Mouse (Mus musculus) heart, embryonic 15.5 days (tissue): ENCODE data around the gene Il17f. TPM values are rescaled to one million over a fixed set of nuclear protein-coding genes. Genes with fewer than 3 reads are reported as not detected.

ENCODE experiments used
- ATAC-seq: fragments of 200-750 bp; cut with Nextera tagmentation; replicated peaks from 2 replicates; pipeline ENCODE4 v1.8.0; 2017; ENCODE audit warnings: low read depth, moderate TSS enrichment; ENCODE audit not compliant: insufficient number of reproducible peaks, insufficient read depth, low FRiP score
- H3K27ac ChIP-seq: fragments of 300-500 bp; sonication (generic); 2 replicates; pipeline ENCODE4 v1.5.1; 2015; ENCODE audit warnings: mild to moderate bottlenecking, inconsistent platforms
- H3K27me3 ChIP-seq: fragments of 300-500 bp; sonication (generic); 2 replicates; pipeline ENCODE4 v1.6.1; 2015; ENCODE audit warnings: inconsistent platforms
- H3K36me3 ChIP-seq: fragments of 300-500 bp; sonication (generic); 2 replicates; pipeline ENCODE4 v1.6.1; 2015; ENCODE audit warnings: mild to moderate bottlenecking, inconsistent platforms
- H3K4me1 ChIP-seq: fragments of 300-500 bp; sonication (generic); replicated peaks from 2 replicates; pipeline ENCODE4 v1.6.1; 2015; ENCODE audit warnings: inconsistent platforms
- H3K4me2 ChIP-seq: fragments of 300-500 bp; sonication (generic); 2 replicates; pipeline ENCODE4 v1.6.1; 2015; ENCODE audit warnings: inconsistent platforms, mild to moderate bottlenecking, moderate library complexity
- H3K4me3 ChIP-seq: fragments of 300-500 bp; sonication (generic); 2 replicates; pipeline ENCODE4 v1.5.1; 2015; ENCODE audit warnings: mild to moderate bottlenecking, inconsistent platforms
- H3K9ac ChIP-seq: fragments of 300-500 bp; sonication (generic); 2 replicates; pipeline ENCODE4 v1.6.1; 2015; ENCODE audit warnings: mild to moderate bottlenecking, inconsistent platforms
- H3K9me3 ChIP-seq: fragments of 300-500 bp; sonication (generic); replicated peaks from 2 replicates; pipeline ENCODE4 v1.6.1; 2016; ENCODE audit warnings: inconsistent platforms
- WGBS: fragments of 180-500 bp; shearing (Covaris S2); methylation state at CpG from one replicate; pipeline ENCODE4 v1.1.7; 2015; ENCODE audit warnings: mixed read lengths; 5-methylcytosine and 5-hydroxymethylcytosine counted together
- polyA plus RNA-seq: library from polyadenylated mRNA; unstranded; fragments of >200 nt; fragmentation: Nextera tagmentation; extraction: Ambion mirVana; gene quantifications from 2 replicates; pipeline ENCODE4 v1.2.1, GENCODE M21; 2015

Gene Il17f
- polyA plus RNA-seq, 1 experiment from 2014 or later = not detected

- Histone ChIP-seq H3K9ac (peak within 1 kb of the TSS; percentile 78), H3K4me3 (peak within 1 kb of the TSS; percentile 90), H3K27ac (peak within 1 kb of the TSS; percentile 54; the same call in 1 of the 2 replicates), H3K4me2 (peak within 1 kb of the TSS; percentile 92), H3K4me1 (peaks cover 7% of the 10 kb centered on the region), H3K36me3 (peaks cover 19% of the 10 kb centered on the region), H3K9me3 (no peaks in the 10 kb centered on the region), H3K27me3 (no peaks in the 10 kb centered on the region)
- peak; percentile 99 for ATAC-seq
- WGBS = under 1% methylated on average over 52 of the region's 52 CpGs
These were observed 29.6 kb upstream of the Il17f start, which contains the start of gene Mcm3 for GRCm38 (mm10) chr1:20819771-20820605. Gene Mcm3 (minus strand): TSS chr1:20820312.

- Histone ChIP-seq H3K27ac (no peak overlapping the region), H3K9ac (no peak overlapping the region), H3K4me1 (peaks cover 7% of the 10 kb centered on the region), H3K4me2 (no peak overlapping the region), H3K9me3 (no peaks in the 10 kb centered on the region), H3K36me3 (peaks cover 34% of the 10 kb centered on the region), H3K27me3 (no peaks in the 10 kb centered on the region), H3K4me3 (no peak overlapping the region)
- no peak for ATAC-seq
- WGBS = 83% methylated on average over 12 of the region's 12 CpGs
These were observed 27.2 kb upstream of the Il17f start for GRCm38 (mm10) chr1:20817596-20817995.

GRCm38 (mm10) chr1:20817172-20817571, 26.8 kb upstream of the Il17f start:
- H3K4me3 ChIP-seq = no peak overlapping the region
- ATAC-seq = no peak
- H3K9ac ChIP-seq = no peak overlapping the region
- H3K4me1 ChIP-seq = peaks cover 7% of the 10 kb centered on the region
- H3K27me3 ChIP-seq = no peaks in the 10 kb centered on the region
- no peak overlapping the region for H3K4me2 ChIP-seq
- WGBS = 68% methylated on average over 9 of the region's 9 CpGs
- H3K9me3 ChIP-seq = no peaks in the 10 kb centered on the region
- peaks cover 38% of the 10 kb centered on the region for H3K36me3 ChIP-seq
- no peak overlapping the region for H3K27ac ChIP-seq

GRCm38 (mm10) chr1:20814521-20814920, 24.1 kb upstream of the Il17f start:
- peaks cover 7% of the 10 kb centered on the region for H3K4me1 ChIP-seq
- H3K4me3 ChIP-seq = no peak overlapping the region
- H3K9me3 ChIP-seq = no peaks in the 10 kb centered on the region
- H3K27ac ChIP-seq = no peak overlapping the region
- no peak for ATAC-seq
- H3K36me3 ChIP-seq = peaks cover 63% of the 10 kb centered on the region
- H3K27me3 ChIP-seq = no peaks in the 10 kb centered on the region
- WGBS = 86% methylated on average over 8 of the region's 8 CpGs
- no peak overlapping the region for H3K9ac ChIP-seq
- H3K4me2 ChIP-seq = no peak overlapping the region

- Histone ChIP-seq H3K4me1 (no peaks in the 10 kb centered on the region), H3K4me3 (no peak overlapping the region), H3K27me3 (no peaks in the 10 kb centered on the region), H3K4me2 (no peak overlapping the region), H3K9me3 (no peaks in the 10 kb centered on the region), H3K36me3 (peaks cover 88% of the 10 kb centered on the region), H3K9ac (no peak overlapping the region), H3K27ac (no peak overlapping the region)
- WGBS = 91% methylated on average over 10 of the region's 10 CpGs
- no peak for ATAC-seq
These were observed 14.1 kb upstream of the Il17f start for GRCm38 (mm10) chr1:20804526-20804925.

GRCm38 (mm10) chr1:20801682-20802390, 11.4 kb upstream of the Il17f start:
- 81% methylated on average over 8 of the region's 8 CpGs for WGBS
- ATAC-seq = no peak

GRCm38 (mm10) chr1:20801275-20801674, 10.9 kb upstream of the Il17f start:
- H3K4me2 ChIP-seq = no peak overlapping the region
- no peak overlapping the region for H3K27ac ChIP-seq
- H3K9me3 ChIP-seq = no peaks in the 10 kb centered on the region
- no peak overlapping the region for H3K4me3 ChIP-seq
- no peaks in the 10 kb centered on the region for H3K27me3 ChIP-seq
- WGBS = 88% methylated on average over 2 of the region's 2 CpGs
- no peak overlapping the region for H3K9ac ChIP-seq
- H3K36me3 ChIP-seq = peaks cover 60% of the 10 kb centered on the region
- H3K4me1 ChIP-seq = no peaks in the 10 kb centered on the region
- no peak for ATAC-seq

More at GRCm38 (mm10) chr1:20801682-20802390, 11.4 kb upstream of the Il17f start:
- Histone ChIP-seq H3K4me2 (no peak overlapping the region), H3K9ac (no peak overlapping the region), H3K9me3 (no peaks in the 10 kb centered on the region), H3K36me3 (peaks cover 66% of the 10 kb centered on the region), H3K4me1 (no peaks in the 10 kb centered on the region), H3K4me3 (no peak overlapping the region), H3K27me3 (no peaks in the 10 kb centered on the region), H3K27ac (no peak overlapping the region)

- Histone ChIP-seq H3K9me3 (no peaks in the 10 kb centered on the region), H3K4me1 (no peaks in the 10 kb centered on the region), H3K27me3 (no peaks in the 10 kb centered on the region), H3K9ac (no peak overlapping the region), H3K4me3 (no peak overlapping the region), H3K4me2 (no peak overlapping the region), H3K36me3 (peaks cover 8% of the 10 kb centered on the region; the same call in 1 of the 2 replicates), H3K27ac (no peak overlapping the region)
- no peak for ATAC-seq
- 85% methylated on average over 5 of the region's 5 CpGs for WGBS
These were observed 4.8 kb upstream of the Il17f start for GRCm38 (mm10) chr1:20795178-20795577.

GRCm38 (mm10) chr1:20794760-20795159, 4.3 kb upstream of the Il17f start:
- Histone ChIP-seq H3K36me3 (0 out of 2 replicates have a peak, but pooled peaks cover 5% of the 10 kb centered on the region), H3K4me3 (no peak overlapping the region), H3K9ac (no peak overlapping the region), H3K4me1 (no peaks in the 10 kb centered on the region), H3K4me2 (no peak overlapping the region), H3K27ac (no peak overlapping the region), H3K27me3 (no peaks in the 10 kb centered on the region), H3K9me3 (no peaks in the 10 kb centered on the region)
- 82% methylated on average over 4 of the region's 4 CpGs for WGBS
- no peak for ATAC-seq

- no peak for ATAC-seq
- no peak overlapping the region for H3K9ac ChIP-seq
- no peak overlapping the region for H3K4me3 ChIP-seq
- WGBS = 57% methylated on average over 7 of the region's 7 CpGs
- no peak overlapping the region for H3K27ac ChIP-seq
- H3K4me1 ChIP-seq = no peaks in the 10 kb centered on the region
- H3K27me3 ChIP-seq = no peaks in the 10 kb centered on the region
- no peaks in the 10 kb centered on the region for H3K36me3 ChIP-seq
- H3K9me3 ChIP-seq = no peaks in the 10 kb centered on the region
- H3K4me2 ChIP-seq = no peak overlapping the region
These were observed 997 bp upstream of the Il17f start for GRCm38 (mm10) chr1:20791414-20791813.

GRCm38 (mm10) chr1:20788419-20788818, 2.0 kb downstream of the Il17f start:
- Histone ChIP-seq H3K36me3 (no peaks in the 10 kb centered on the region), H3K27me3 (no peaks in the 10 kb centered on the region), H3K4me1 (no peaks in the 10 kb centered on the region), H3K9ac (no peak overlapping the region), H3K9me3 (no peaks in the 10 kb centered on the region), H3K4me2 (no peak overlapping the region), H3K27ac (no peak overlapping the region), H3K4me3 (no peak overlapping the region)
- no peak for ATAC-seq
- 45% methylated on average over 10 of the region's 10 CpGs for WGBS
